Mouse (Mus musculus) intestine, embryonic 16.5 days (tissue): Measurements from ENCODE around the gene Zdhhc1. TPM values are rescaled to one million over a fixed set of nuclear protein-coding genes. Genes with fewer than 3 reads are reported as not detected.
A peak's percentile ranks its signal among the peaks of the same experiment; 100 is the strongest.

Experiments used
- ATAC-seq: fragments of 200-750 bp; cut with Nextera tagmentation; 2 replicates; pipeline ENCODE4 v1.8.0; 2017; ENCODE audit warnings: moderate TSS enrichment, moderate library complexity
- H3K27ac ChIP-seq: fragments of 300-500 bp; sonication (generic); 2 replicates; pipeline ENCODE4 v1.5.1; 2014; ENCODE audit warnings: mild to moderate bottlenecking, low read length
- H3K27me3 ChIP-seq: fragments of 300-500 bp; sonication (generic); replicated peaks from 2 replicates; pipeline ENCODE4 v1.6.1; 2014; ENCODE audit warnings: low read length, control low read depth, mixed read lengths; ENCODE audit not compliant: control insufficient read depth, insufficient read depth
- H3K36me3 ChIP-seq: fragments of 300-500 bp; sonication (generic); 2 replicates; pipeline ENCODE4 v1.6.1; 2014; ENCODE audit warnings: low read length, control low read depth; ENCODE audit not compliant: control insufficient read depth, insufficient read depth
- H3K4me1 ChIP-seq: fragments of 300-500 bp; sonication (generic); 2 replicates; pipeline ENCODE4 v1.6.1; 2014; ENCODE audit warnings: low read length, control low read depth, mixed read lengths; ENCODE audit not compliant: control insufficient read depth, insufficient read depth
- H3K4me2 ChIP-seq: fragments of 300-500 bp; sonication (generic); 2 replicates; pipeline ENCODE4 v1.6.1; 2014; ENCODE audit warnings: low read depth, low read length, control low read depth
- H3K4me3 ChIP-seq: fragments of 300-500 bp; sonication (generic); 2 replicates; pipeline ENCODE4 v1.5.1; 2014; ENCODE audit warnings: mild to moderate bottlenecking, low read length
- H3K9ac ChIP-seq: fragments of 300-500 bp; sonication (generic); 2 replicates; pipeline ENCODE4 v1.6.1; 2014; ENCODE audit warnings: low read depth, low read length
- H3K9me3 ChIP-seq: fragments of 300-500 bp; sonication (generic); 2 replicates; pipeline ENCODE4 v1.6.1; 2016; ENCODE audit warnings: low read length, control low read depth; ENCODE audit not compliant: control insufficient read depth
- WGBS: fragments of 180-500 bp; shearing (Covaris S2); extraction: QIAGEN DNeasy Blood & Tissue Kit; methylation state at CpG from one replicate; pipeline ENCODE4 v1.1.7; 2014; 5-methylcytosine and 5-hydroxymethylcytosine counted together
- polyA plus RNA-seq: library from polyadenylated mRNA; unstranded; fragments of >200 nt; fragmentation: Nextera tagmentation; extraction: Ambion mirVana; gene quantifications from 2 replicates; pipeline ENCODE4 v1.2.1, GENCODE M21; 2015

Gene Zdhhc1
- polyA plus RNA-seq, 1 experiment from 2014 or later, result 18.5 TPM

DNA sequence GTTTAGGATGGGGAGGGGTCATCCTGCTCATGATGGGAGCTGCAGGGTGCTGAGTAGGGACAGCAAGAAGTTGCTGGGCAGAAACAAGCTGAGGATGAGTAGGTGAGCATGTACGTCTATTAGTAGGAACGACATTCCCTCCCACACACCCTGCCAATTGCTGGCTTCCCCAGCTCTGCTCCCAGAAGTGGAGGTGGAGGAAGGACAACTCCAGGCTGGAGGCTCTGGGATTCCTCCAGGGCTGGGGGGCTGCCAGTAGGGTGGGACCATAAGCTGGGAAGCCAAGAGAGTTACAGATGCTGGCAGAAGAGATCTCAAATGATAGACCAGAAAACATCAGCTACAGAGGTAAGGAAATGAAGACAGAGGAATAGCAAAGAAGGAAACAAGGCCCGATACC, 39.8 kb upstream of the Zdhhc1 start:
- Histone ChIP-seq H3K36me3 (peaks cover 3% of the 10 kb centered on the region; the same call in 1 of the 2 replicates), H3K9me3 (no peaks in the 10 kb centered on the region), H3K27ac (no peak overlapping the region), H3K9ac (no peak overlapping the region), H3K4me2 (no peak overlapping the region), H3K27me3 (no peaks in the 10 kb centered on the region), H3K4me3 (no peak overlapping the region), H3K4me1 (peaks cover 13% of the 10 kb centered on the region)
- 87% methylated on average over 3 of the region's 3 CpGs for WGBS
- no peak for ATAC-seq

DNA sequence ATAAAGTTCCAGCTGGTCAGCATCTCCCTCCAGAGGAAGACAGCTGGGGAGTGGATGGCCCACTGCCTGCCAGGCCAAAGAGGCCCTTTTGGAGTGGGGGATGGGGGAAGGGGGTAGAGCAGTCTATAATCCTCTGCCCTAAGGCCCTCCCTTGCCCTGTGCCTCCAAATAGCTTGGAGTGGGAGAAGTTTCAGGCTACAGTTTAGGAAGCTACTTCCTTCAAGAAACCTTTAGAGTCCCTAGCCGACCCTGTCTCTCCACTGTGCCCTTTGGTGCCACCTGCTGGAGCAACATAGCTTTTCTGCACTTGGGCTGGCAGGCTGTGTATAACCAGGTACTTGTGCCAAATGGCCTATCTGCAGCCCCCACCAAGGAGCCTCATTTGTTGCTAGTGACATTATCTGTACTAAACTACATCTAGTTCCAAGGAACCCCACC, 37.2 kb upstream of the Zdhhc1 start:
- peak overlapping the region; percentile 72 for H3K27ac ChIP-seq
- H3K36me3 ChIP-seq, result no peaks in the 10 kb centered on the region; the same call in 1 of the 2 replicates
- peaks cover 13% of the 10 kb centered on the region for H3K4me1 ChIP-seq
- WGBS, result 6% methylated on average over 1 of the region's 1 CpGs
- H3K4me2 ChIP-seq, result no peak overlapping the region
- H3K9me3 ChIP-seq, result no peaks in the 10 kb centered on the region
- no peak overlapping the region for H3K4me3 ChIP-seq
- peak; percentile 75 for ATAC-seq
- H3K9ac ChIP-seq, result no peak overlapping the region
- no peaks in the 10 kb centered on the region for H3K27me3 ChIP-seq

DNA sequence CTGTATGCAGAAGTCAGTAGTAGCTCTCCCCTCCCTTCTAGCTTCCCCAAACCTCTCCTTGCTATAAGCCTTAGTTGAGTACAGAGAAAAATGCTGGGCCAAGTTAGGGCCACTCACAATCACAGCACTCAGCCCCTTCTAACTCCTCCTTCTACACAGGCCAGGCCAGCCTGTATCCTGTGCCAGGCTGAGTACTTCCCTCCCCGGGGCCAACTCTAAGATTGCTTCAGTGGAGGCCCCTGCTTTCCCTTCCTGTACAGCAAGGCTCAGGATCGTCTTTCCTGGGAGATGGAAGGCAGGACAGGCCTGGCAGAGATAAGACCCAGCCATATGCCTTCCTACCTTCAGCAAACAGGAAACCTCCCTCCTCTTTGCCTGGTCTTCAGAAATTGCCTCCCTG, 36.7 kb upstream of the Zdhhc1 start:
- peak overlapping the region; percentile 72 for H3K27ac ChIP-seq
- H3K4me2 ChIP-seq, result no peak overlapping the region
- no peaks in the 10 kb centered on the region for H3K27me3 ChIP-seq
- WGBS, result 16% methylated on average over 2 of the region's 2 CpGs
- peaks cover 13% of the 10 kb centered on the region for H3K4me1 ChIP-seq
- peak; percentile 72 for ATAC-seq
- no peak overlapping the region for H3K9ac ChIP-seq
- no peaks in the 10 kb centered on the region for H3K9me3 ChIP-seq
- H3K36me3 ChIP-seq, result no peaks in the 10 kb centered on the region; the same call in 1 of the 2 replicates
- H3K4me3 ChIP-seq, result no peak overlapping the region

DNA sequence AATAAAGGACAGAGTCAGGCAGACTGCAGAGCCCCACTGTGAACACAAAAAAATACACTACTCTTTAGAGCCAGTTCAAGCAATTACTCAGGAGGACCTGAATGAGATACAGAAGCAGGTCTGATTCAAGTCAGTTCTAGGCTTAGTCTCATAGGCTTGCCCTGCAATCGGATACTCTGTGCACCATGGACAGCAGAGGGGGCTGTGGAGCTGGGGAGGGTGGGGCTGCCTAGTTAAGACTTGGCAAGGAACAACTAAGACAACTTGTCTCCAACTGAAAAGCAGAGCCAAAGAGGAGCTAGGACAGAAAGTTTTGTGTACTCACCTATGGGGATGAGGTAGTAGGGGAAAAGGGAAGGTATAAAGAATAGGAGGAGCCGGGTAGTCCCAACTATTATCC, 35.1 kb upstream of the Zdhhc1 start:
- H3K4me3 ChIP-seq, result no peak overlapping the region
- no peaks in the 10 kb centered on the region for H3K27me3 ChIP-seq
- no peaks in the 10 kb centered on the region for H3K9me3 ChIP-seq
- no peak overlapping the region for H3K9ac ChIP-seq
- peaks cover 13% of the 10 kb centered on the region for H3K4me1 ChIP-seq
- no peak for ATAC-seq
- H3K27ac ChIP-seq, result no peak overlapping the region
- WGBS, result 72% methylated on average over 2 of the region's 2 CpGs
- H3K36me3 ChIP-seq, result no peaks in the 10 kb centered on the region
- no peak overlapping the region for H3K4me2 ChIP-seq

DNA sequence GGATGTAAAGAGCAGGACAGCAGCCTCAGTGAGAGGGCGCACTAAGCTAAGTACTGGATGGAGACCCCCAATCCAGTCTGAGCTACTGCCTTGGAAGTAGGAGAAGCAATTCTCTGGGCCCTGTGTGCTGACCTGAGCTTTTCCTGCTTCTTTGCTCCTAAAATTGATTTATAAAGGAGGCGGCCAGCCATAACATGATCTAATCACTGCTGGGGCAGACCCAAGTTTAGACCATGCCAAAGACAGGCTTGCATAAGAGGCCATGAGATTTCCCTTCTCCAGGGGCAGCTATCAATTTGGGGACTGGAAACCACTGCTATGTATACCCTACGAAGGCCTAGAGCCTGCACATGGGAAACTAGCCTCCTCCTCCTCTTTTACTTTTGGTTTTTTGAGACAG, 32.6 kb upstream of the Zdhhc1 start:
- Histone ChIP-seq H3K9me3 (no peaks in the 10 kb centered on the region), H3K4me2 (no peak overlapping the region), H3K4me1 (peaks cover 13% of the 10 kb centered on the region), H3K36me3 (peaks cover 7% of the 10 kb centered on the region), H3K4me3 (no peak overlapping the region), H3K9ac (no peak overlapping the region), H3K27ac (no peak overlapping the region), H3K27me3 (no peaks in the 10 kb centered on the region)
- no peak for ATAC-seq
- WGBS, result 86% methylated on average over 3 of the region's 3 CpGs

DNA sequence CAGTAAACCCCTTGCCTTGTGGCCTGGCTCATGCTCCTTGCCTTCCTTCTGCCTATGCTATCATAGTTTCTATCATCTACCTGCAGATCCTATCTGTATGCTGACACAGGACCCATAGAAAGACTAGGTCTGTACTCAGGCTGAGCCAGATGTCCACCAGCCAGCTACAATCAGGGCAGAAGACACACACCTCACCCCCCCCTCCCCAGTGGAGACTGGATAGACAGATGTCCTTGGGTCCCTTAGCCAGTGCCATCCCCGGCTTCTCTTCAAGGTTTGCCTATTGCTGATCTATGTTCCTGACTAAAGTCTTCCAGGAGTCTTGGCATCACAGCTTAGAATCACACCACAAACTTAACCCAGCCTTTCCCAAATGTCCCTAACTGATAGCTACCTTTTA, 31.5 kb upstream of the Zdhhc1 start:
- Histone ChIP-seq H3K27me3 (no peaks in the 10 kb centered on the region), H3K9ac (no peak overlapping the region), H3K9me3 (no peaks in the 10 kb centered on the region), H3K36me3 (peaks cover 7% of the 10 kb centered on the region), H3K4me2 (no peak overlapping the region), H3K27ac (no peak overlapping the region), H3K4me3 (no peak overlapping the region), H3K4me1 (peaks cover 4% of the 10 kb centered on the region; the same call in 1 of the 2 replicates)
- 96% methylated on average over 1 of the region's 1 CpGs for WGBS
- no peak for ATAC-seq

DNA sequence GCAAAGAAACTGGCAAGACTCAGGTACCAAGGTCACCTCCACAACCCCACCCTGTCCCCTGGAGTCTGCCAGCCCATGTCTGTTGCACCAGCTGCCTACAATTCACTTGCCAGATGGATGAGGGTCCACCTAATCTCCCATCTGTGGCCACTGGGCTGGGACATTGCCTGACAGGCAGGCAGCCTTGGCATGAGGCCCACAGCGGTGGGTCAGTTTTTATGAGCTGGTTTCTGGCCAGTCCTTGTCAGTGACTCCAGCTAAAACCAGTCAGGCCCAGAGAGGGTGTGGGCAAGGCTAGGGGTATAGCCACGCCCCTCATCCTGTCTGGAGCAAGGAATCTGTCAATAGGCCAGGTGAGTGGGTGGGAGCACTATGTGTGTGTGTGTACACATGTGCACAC, 30.4 kb upstream of the Zdhhc1 start:
- no peak overlapping the region for H3K4me3 ChIP-seq
- no peak overlapping the region for H3K4me2 ChIP-seq
- no peaks in the 10 kb centered on the region; the same call in 1 of the 2 replicates for H3K4me1 ChIP-seq
- no peaks in the 10 kb centered on the region for H3K9me3 ChIP-seq
- H3K36me3 ChIP-seq, result peaks cover 7% of the 10 kb centered on the region
- no peak overlapping the region for H3K27ac ChIP-seq
- ATAC-seq, result no peak
- no peaks in the 10 kb centered on the region for H3K27me3 ChIP-seq
- WGBS, result 80% methylated on average over 2 of the region's 2 CpGs
- H3K9ac ChIP-seq, result no peak overlapping the region

DNA sequence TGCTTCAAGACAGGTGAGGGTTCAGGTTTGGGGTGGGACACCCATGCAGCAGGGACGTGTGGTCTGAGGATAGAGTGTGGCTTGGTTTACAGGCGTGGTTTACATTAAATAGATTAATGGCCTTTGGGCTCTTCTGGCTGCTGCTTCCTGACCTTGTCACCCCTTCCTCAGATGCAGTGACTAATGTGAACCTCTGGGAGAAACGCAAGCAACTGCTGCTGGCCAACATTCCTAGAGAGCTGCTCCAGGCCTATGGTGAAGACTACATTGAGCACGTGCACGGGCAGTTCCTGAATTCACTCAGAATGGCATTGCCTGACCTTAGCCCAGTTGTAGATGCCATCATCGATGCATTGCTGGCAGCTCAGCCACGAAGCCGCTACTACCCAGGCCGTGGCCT, 26.2 kb upstream of the Zdhhc1 start:
- no peak overlapping the region for H3K4me3 ChIP-seq
- H3K9me3 ChIP-seq, result no peaks in the 10 kb centered on the region
- H3K36me3 ChIP-seq, result peaks cover 7% of the 10 kb centered on the region
- peaks cover 15% of the 10 kb centered on the region for H3K4me1 ChIP-seq
- no peaks in the 10 kb centered on the region for H3K27me3 ChIP-seq
- no peak overlapping the region for H3K4me2 ChIP-seq
- 44% methylated on average over 9 of the region's 9 CpGs for WGBS
- no peak for ATAC-seq
- H3K27ac ChIP-seq, result no peak overlapping the region
- no peak overlapping the region for H3K9ac ChIP-seq

DNA sequence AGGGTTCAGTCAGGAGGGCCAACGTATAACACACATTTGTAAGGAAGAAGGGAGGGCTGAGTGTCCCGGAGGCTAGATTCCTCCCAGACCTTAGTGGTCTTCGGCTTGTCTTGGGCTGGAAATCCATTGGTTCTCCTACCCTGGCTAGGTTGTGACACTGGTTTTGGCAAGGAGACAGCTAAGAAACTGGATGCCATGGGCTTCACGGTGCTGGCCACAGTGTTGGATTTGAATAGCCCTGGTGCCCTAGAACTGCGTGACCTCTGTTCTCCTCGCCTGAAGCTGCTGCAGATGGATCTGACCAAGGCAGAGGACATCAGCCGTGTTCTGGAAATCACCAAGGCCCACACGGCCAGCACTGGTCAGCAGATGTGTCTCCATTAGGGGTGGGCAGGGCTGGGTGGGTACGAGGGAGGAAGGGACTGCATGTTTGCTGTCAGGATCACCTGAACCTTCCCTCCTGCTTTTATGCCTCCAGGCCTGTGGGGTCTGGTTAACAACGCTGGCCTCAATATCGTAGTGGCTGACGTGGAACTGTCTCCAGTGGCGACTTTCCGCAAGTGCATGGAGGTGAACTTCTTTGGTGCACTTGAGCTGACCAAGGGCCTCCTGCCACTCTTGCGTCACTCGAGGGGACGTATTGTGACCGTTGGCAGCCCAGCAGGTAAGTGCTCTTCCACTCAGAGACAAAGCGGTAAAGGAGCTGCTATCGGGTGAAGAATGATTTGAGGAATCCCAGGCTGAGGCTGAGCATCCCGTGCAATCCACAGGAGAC, 25.5 kb upstream of the Zdhhc1 start:
- no peak overlapping the region for H3K4me2 ChIP-seq
- ATAC-seq, result no peak
- H3K4me3 ChIP-seq, result no peak overlapping the region
- peaks cover 17% of the 10 kb centered on the region for H3K4me1 ChIP-seq
- no peak overlapping the region for H3K9ac ChIP-seq
- H3K27ac ChIP-seq, result no peak overlapping the region
- H3K27me3 ChIP-seq, result no peaks in the 10 kb centered on the region
- no peaks in the 10 kb centered on the region for H3K9me3 ChIP-seq
- 76% methylated on average over 21 of the region's 21 CpGs for WGBS
- peaks cover 7% of the 10 kb centered on the region for H3K36me3 ChIP-seq

DNA sequence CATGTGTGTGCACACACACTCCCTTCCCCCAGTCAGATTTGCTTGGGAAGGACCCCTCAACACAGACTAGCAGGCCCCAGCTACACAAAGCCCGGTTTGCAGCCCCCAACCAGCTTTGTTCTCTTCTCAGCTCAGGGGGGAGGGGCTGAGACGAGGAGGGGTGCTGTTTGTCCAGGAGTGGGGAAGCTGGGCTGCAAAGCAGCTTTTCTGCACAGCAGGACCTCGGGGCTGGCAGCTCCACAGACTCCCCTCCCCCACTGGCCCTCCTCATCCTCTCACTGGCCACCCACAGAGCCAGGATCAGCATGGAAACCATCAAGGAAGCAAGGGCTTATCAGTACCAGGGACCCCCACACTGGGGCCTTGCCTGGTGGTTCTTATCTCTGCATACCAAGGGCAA, 24.4 kb upstream of the Zdhhc1 start:
- H3K36me3 ChIP-seq, result peaks cover 7% of the 10 kb centered on the region
- no peak overlapping the region for H3K27ac ChIP-seq
- no peak for ATAC-seq
- H3K4me3 ChIP-seq, result no peak overlapping the region
- no peaks in the 10 kb centered on the region; the same call in 1 of the 2 replicates for H3K27me3 ChIP-seq
- no peak overlapping the region for H3K9ac ChIP-seq
- H3K9me3 ChIP-seq, result no peaks in the 10 kb centered on the region
- H3K4me2 ChIP-seq, result no peak overlapping the region
- 11% methylated on average over 3 of the region's 3 CpGs for WGBS
- H3K4me1 ChIP-seq, result peaks cover 21% of the 10 kb centered on the region
